Mouse (Mus musculus) c-Kit-positive CD71-negative TER-119-negative erythroid progenitor cells, embryonic 14.5 days (primary cell): ENCODE measurements at regions not wholly inside any gene's neighbourhood (a gene's known extent, or its start where the extent isn't known, plus 50 kb on each side); places are given as distances from the start of the nearest gene placed in this dataset.

Source experiments
- DNase-seq: peaks from one replicate; pipeline ENCODE4 v3.0.0-alpha.2; 2013; ENCODE audit warnings: low read depth

- DNase-seq = no peak
These were observed 136.3 kb downstream of the Utp6 start for GRCm38 (mm10) chr11:79825881-79826280.

GRCm38 (mm10) chr11:79823631-79824310 lies 138.4 kb downstream of the Utp6 start:
- no peak for DNase-seq

GRCm38 (mm10) chr11:79821986-79822385 lies 140.2 kb downstream of the Utp6 start:
- no peak for DNase-seq

- DNase-seq = no peak
These were observed 147.0 kb downstream of the Utp6 start for GRCm38 (mm10) chr11:79815156-79815555.

GRCm38 (mm10) chr11:79806911-79807466 lies 155.2 kb downstream of the Utp6 start:
- DNase-seq = no peak

- DNase-seq = no peak
These were observed 155.8 kb downstream of the Utp6 start for GRCm38 (mm10) chr11:79806417-79806816.

GRCm38 (mm10) chr11:79805981-79806415 lies 156.2 kb downstream of the Utp6 start:
- no peak for DNase-seq

- no peak for DNase-seq
These were observed 158.2 kb downstream of the Utp6 start for GRCm38 (mm10) chr11:79803971-79804370.

GRCm38 (mm10) chr11:79803006-79803405 lies 159.2 kb downstream of the Utp6 start:
- no peak for DNase-seq

GRCm38 (mm10) chr11:79802566-79802965 lies 159.6 kb downstream of the Utp6 start:
- DNase-seq = no peak

GRCm38 (mm10) chr11:79800256-79800655 lies 161.9 kb downstream of the Utp6 start:
- no peak for DNase-seq

GRCm38 (mm10) chr11:79788251-79788741 lies 173.9 kb downstream of the Utp6 start:
- no peak for DNase-seq

- no peak for DNase-seq
These were observed 174.4 kb downstream of the Utp6 start for GRCm38 (mm10) chr11:79787766-79788165.

- DNase-seq = no peak
These were observed 178.1 kb downstream of the Utp6 start for GRCm38 (mm10) chr11:79784071-79784470.

GRCm38 (mm10) chr11:79781966-79782365 lies 180.2 kb downstream of the Utp6 start:
- DNase-seq = no peak

- DNase-seq = no peak
These were observed 182.4 kb downstream of the Utp6 start for GRCm38 (mm10) chr11:79779756-79780155.

- no peak for DNase-seq
These were observed 183.7 kb downstream of the Utp6 start for GRCm38 (mm10) chr11:79778522-79778921.

GRCm38 (mm10) chr11:79777988-79778387 lies 184.2 kb downstream of the Utp6 start:
- DNase-seq = no peak

- no peak for DNase-seq
These were observed 185.6 kb downstream of the Rab11fip4 start for GRCm38 (mm10) chr11:79776577-79776976.

GRCm38 (mm10) chr11:79773755-79774154 lies 182.7 kb downstream of the Rab11fip4 start:
- DNase-seq = no peak

GRCm38 (mm10) chr11:79771431-79771830 lies 180.4 kb downstream of the Rab11fip4 start:
- no peak for DNase-seq

GRCm38 (mm10) chr11:79767111-79767510 lies 176.1 kb downstream of the Rab11fip4 start:
- no peak for DNase-seq

- DNase-seq = no peak
These were observed 175.0 kb downstream of the Rab11fip4 start for GRCm38 (mm10) chr11:79766036-79766435.

- DNase-seq = no peak
These were observed 174.4 kb downstream of the Rab11fip4 start for GRCm38 (mm10) chr11:79765396-79765795.
